Mouse (Mus musculus) lung, postnatal 4 days (tissue): ENCODE data around the gene Brdt.
"Not testable (repeated sequence)": the region's sequence is repeated elsewhere in the genome, so short reads cannot be mapped to it uniquely, and the experiment has no call there.

Source experiments
- DNase-seq, 2 experiments: peaks; one replicate each; pipeline ENCODE4 v3.0.0; 2021

Brdt gene

GRCm38 (mm10) chr5:107340404-107340803 lies 9.4 kb downstream of the Brdt start:
- DNase-seq, result no peak

- no peak for DNase-seq
Observed at GRCm38 (mm10) chr5:107342891-107343290, 11.9 kb downstream of the Brdt start.

DNA sequence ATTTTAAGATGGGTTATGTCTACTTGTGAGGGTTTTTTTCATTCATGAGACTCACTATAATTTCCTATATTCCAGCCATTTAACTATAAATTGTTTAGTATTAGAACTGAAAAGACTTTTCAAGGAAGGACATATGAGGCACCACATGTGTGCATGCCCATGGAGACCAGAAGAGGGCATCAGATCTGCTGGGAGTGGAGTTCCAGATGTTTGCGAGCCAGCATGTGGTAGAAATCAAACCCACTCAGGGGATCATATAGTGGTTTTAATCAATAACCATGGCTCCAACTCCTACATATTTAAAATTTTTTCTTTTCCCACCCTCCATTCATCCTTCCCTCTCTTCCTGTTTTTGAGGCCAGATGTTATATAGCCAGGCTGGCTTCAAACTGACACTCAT lies 15.3 kb downstream of the Brdt start:
- DNase-seq, result no peak

DNA sequence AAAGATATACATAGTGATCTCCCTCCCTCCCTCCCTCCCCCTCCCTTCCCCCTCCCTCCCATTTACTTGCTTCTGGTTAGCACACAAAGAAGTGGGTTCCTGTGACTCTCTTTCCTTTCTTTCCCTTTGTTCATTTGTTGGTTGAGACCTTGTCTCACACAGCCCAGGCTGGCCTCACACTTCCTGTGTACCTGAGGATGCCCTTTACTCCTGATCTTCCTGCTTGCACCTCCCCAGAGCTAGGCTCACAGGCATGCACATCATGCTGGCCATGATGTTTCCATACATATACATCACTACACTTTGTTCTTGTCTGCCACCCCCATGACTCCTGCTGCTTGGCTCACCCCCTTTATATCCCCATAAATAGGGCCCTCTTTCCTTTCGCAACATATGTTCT lies 21.6 kb downstream of the Brdt start:
- DNase-seq, result no peak

DNA sequence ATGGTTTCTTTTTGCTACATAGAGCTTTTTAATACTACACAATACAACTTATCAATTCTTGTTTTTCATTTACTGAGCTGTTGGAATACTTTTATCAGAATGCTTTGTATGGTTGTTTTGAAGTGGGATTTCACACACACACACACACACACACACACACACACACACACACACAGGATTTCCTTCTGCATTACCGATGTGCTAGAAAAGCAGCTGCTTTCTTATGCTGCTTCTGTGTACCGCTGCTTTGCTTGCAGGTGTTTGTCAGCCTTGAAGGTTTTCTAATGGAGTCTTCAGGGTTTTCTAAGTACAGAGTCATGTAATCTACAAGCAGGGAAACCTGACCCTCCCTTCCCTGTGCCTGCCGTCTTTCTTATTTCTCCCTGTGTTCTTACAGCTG lies 23.0 kb downstream of the Brdt start:
- DNase-seq, result no peak

GRCm38 (mm10) chr5:107355801-107356200 lies 24.8 kb downstream of the Brdt start:
- peak; percentile 18 to 58 for DNase-seq

DNA sequence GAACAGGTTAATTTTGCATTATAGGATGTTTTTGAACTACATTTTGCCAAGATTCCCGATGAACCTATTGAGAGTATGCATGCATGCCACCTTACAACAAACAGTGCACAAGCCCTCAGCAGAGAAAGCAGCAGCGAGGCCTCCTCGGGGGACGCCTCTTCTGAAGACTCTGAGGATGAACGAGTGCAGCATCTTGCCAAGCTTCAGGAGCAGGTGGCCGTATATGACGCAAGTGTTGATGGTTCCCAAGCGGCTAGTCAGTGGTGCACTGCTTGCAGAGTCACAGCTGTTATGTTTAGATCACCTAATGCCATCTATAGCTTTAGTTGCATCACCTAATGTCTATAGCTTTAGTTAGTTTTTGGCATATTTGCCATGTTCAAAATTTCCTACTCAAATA lies 26.8 kb downstream of the Brdt start:
- DNase-seq, result no peak

GRCm38 (mm10) chr5:107359395-107360053 lies 28.6 kb downstream of the Brdt start:
- peak; percentile 91 to 92 for DNase-seq

DNA sequence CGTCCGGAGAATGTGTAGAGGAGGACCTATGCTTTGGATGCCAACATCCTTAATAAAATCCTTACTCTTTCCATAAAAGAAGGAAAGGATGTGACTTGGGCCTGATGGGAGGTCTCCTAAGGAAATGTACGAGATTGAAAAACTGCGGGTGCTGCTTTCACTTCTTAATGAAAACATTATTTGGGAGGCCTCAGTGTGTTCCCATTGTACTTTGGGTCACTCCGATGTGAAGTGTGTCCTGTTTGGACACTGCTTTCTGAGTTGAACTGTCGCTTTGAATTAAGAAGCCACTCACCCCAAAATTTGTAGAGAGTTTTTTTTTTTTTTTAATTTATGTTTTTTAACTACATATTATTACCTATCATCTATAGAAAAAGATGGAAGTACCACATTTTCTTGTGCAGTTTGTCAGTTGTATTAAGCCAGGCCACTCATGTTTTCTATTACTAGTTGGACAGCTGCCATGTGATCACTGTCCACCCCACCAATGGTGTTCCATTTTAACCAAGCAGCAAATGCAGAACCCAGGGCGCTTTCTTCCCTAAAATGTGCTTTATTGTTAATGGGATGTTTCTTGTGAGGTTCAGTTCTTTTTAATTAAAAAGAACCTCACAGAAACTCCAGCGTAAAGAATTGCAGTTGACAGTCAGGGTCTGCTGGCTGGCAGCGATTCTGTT lies 29.2 kb downstream of the Brdt start:
- no peak for DNase-seq

- no peak for DNase-seq
Observed at GRCm38 (mm10) chr5:107370040-107370439, 39.1 kb downstream of the Brdt start.

DNA sequence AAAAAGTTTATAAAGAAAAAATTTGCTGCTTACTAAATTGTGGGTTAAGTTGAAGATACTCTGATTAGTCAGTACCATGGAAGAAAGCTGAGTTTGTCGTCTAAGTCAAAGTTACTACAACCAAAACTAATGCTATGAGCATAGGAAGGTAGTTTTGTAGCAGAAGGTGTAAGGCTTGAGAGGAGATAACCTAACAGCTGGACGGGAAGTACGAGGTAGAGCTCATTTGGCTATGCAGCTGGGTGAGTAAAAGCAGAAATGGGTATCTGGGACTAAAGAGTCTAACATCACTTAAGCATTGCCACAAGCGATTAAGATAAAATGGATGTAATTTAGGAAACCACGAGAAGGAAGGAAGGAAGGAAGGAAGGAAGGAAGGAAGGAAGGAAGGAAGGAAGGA lies 40.4 kb downstream of the Brdt start:
- DNase-seq, result no peak

DNA sequence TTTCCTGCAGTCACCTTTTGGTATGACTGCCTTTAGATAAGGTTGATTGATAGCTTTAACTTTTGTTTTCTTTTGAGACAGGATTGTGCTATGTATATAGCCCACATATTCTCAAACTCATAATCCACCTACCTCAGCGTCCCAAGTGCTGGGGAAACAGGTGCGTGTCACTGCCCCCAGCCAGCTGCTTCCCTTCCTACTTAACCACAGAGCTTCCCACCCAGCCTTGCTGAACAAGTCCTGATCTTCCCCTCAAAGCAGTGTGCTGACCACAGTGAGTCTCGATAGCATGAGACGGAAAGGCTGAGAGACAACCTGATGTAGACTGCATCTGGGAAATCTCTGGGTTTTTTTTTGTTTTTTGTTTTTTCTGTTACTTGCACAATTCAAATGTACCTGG lies 42.3 kb downstream of the Brdt start:
- DNase-seq, result no peak

- DNase-seq, result not testable (repeated sequence)
Observed at GRCm38 (mm10) chr5:107386448-107386847, 55.5 kb downstream of the Brdt start.

- no peak for DNase-seq
Observed at GRCm38 (mm10) chr5:107387788-107388187, 56.8 kb downstream of the Brdt start.

GRCm38 (mm10) chr5:107389373-107389772 lies 58.4 kb downstream of the Brdt start:
- no peak for DNase-seq

GRCm38 (mm10) chr5:107394437-107394836 lies 63.5 kb downstream of the Brdt start:
- DNase-seq, result no peak

DNA sequence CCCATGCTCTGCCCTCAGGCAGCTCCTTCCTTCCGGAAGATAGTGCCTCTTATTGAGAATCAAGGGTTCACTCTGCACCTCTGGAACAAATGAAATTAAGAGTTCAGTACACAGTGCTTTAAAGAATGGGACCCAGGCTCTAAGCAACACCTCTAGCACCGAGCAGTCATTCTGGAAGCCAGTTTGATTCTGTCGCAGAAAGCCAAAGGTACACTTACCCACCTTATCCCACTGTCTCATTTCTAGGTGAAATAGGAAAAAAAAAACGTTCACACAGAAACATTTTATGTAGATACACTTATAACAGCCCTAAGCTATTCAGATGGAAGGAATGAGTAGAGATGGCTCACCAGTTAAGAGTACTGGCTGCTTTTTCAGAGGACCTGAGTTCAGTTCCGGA lies 71.5 kb downstream of the Brdt start, which contains the start of gene Ephx4:
TSS of gene Ephx4 (plus strand) at position 301 of the 400 bp plus-strand sequence.
- no peak for DNase-seq

- peak in 1 of 2 experiments; percentile 9 for DNase-seq
Observed at GRCm38 (mm10) chr5:107403011-107403946, 72.3 kb downstream of the Brdt start.

- no peak for DNase-seq
Observed at GRCm38 (mm10) chr5:107403947-107404684, 73.2 kb downstream of the Brdt start.

DNA sequence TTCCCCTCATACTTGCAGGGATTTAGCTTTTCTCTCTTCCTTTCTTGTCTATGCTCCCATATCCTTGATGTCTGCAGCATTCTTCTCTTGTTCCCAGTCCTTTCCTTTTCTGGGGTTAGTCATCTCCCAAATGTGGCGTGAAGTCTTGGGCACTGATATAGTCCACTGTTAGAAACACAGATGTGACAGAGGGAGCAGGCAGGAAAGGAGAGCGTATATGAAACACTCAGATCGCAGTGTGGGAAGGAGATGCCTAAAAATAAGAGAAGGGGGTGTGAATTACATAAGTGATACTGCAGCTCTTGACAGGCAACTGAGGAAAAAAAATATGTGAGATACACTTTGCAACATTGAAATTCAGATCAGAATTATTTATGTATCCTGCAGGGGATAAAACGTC lies 74.4 kb downstream of the Brdt start:
- no peak for DNase-seq

- no peak for DNase-seq
Observed at GRCm38 (mm10) chr5:107410305-107410704, 79.3 kb downstream of the Brdt start.

DNA sequence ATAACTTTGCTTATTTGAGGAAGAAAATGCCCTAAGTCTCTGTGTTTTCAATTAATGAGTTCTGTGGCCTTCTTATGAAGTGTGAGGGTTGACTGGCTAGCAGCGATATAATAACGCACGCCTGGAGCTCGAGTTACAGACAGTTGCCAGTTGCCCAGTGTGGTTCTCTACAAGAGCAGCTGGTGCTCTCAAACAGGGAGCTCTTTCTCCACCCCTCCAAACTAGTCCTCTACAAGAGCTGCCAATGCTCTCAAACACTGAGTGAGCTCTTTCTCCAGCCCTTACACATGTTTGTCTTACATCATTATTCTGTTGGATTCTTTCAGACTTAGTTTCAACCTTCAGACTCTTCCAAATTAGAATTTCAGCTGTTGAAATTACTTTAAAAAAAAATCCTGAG lies 80.4 kb downstream of the Brdt start:
- DNase-seq, result peak in 1 of 2 experiments; percentile 33

DNA sequence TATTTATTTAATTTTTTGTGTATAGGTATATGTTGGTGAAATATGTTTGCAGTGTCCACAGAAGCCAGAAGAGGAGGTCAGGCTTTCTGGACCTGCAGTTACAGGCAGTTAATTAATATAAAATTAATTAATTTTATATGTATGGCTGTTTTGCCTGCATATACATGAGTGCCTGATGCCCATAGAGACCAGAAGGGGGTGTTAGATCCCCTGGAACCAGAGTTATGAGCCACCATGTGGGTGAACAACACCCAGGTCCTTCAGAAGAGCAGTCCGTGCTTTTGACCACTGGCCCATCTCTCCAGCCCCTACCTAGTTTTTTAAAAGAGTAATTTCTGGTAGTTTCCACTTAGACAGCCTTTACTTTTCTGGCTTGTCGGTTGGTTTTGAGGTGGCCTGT lies 81.3 kb downstream of the Brdt start:
- DNase-seq, result no peak
